Mouse (Mus musculus) heart, postnatal 36 days (tissue): ENCODE data around the gene Dclk1. TPM values are rescaled to one million over a fixed set of nuclear protein-coding genes. Genes with fewer than 3 reads are reported as not detected.

Experiments used
- DNase-seq, 2 experiments: peaks; one replicate each; pipeline ENCODE4 v3.0.0; 2021 to 2022
- intact Hi-C: fragments of 180-260 bp; cut with DNase I; formaldehyde crosslinking; loops from one replicate; pipeline ENCODE4 v1.15.1; 2025
- total RNA-seq, 2 experiments: library from RNA; stranded (reverse); gene quantifications; 2 replicates each; pipeline ENCODE4 v1.2.3; 2021

Dclk1 gene
- total RNA-seq, 2 experiments from 2014 or later, result 2.5 to 5.9 TPM

- no peak for DNase-seq
- intact Hi-C loops, result no loop called here
Observed at GRCm38 (mm10) chr3:55443271-55443670, 201.1 kb downstream of the Dclk1 start.

- intact Hi-C loops, result no loop called here
Observed at GRCm38 (mm10) chr3:55443725-55444124, 201.6 kb downstream of the Dclk1 start.

GRCm38 (mm10) chr3:55446681-55447080 lies 204.5 kb downstream of the Dclk1 start:
- no peak for DNase-seq
- intact Hi-C loops, result no loop called here

More at GRCm38 (mm10) chr3:55443725-55444124, 201.6 kb downstream of the Dclk1 start:
- no peak for DNase-seq

- peak; percentile 34 for DNase-seq
- intact Hi-C loops, result no loop called here
Observed at GRCm38 (mm10) chr3:55447486-55448460, 205.6 kb downstream of the Dclk1 start.

- DNase-seq, result no peak
- intact Hi-C loops, result no loop called here
Observed at GRCm38 (mm10) chr3:55449148-55449547, 207.0 kb downstream of the Dclk1 start.

- no peak for DNase-seq
- intact Hi-C loops, result no loop called here
Observed at GRCm38 (mm10) chr3:55451035-55451434, 208.9 kb downstream of the Dclk1 start.

- DNase-seq, result no peak
- intact Hi-C loops, result no loop called here
Observed at GRCm38 (mm10) chr3:55451877-55452276, 209.7 kb downstream of the Dclk1 start.

- intact Hi-C loops, result no loop called here
- no peak for DNase-seq
Observed at GRCm38 (mm10) chr3:55452464-55452863, 210.3 kb downstream of the Dclk1 start.

GRCm38 (mm10) chr3:55461092-55461491 lies 218.9 kb downstream of the Dclk1 start:
- DNase-seq, result no peak
- intact Hi-C loops, result no loop called here

- DNase-seq, result no peak
- intact Hi-C loops, result no loop called here
Observed at GRCm38 (mm10) chr3:55461685-55462655, 219.8 kb downstream of the Dclk1 start.

- no peak for DNase-seq
- intact Hi-C loops, result no loop called here
Observed at GRCm38 (mm10) chr3:55462904-55463668, 220.9 kb downstream of the Dclk1 start.

- intact Hi-C loops, result no loop called here
- no peak for DNase-seq
Observed at GRCm38 (mm10) chr3:55464226-55464625, 222.1 kb downstream of the Dclk1 start.

- no peak for DNase-seq
- intact Hi-C loops, result no loop called here
Observed at GRCm38 (mm10) chr3:55465785-55466184, 223.6 kb downstream of the Dclk1 start.

GRCm38 (mm10) chr3:55466348-55466747 lies 224.2 kb downstream of the Dclk1 start:
- intact Hi-C loops, result no loop called here
- DNase-seq, result no peak

- intact Hi-C loops, result no loop called here
- DNase-seq, result no peak
Observed at GRCm38 (mm10) chr3:55472110-55472509, 229.9 kb downstream of the Dclk1 start, which contains the start of gene Gm21954. Gene Gm21954, minus strand, starts transcription at chr3:55472210.

GRCm38 (mm10) chr3:55473146-55473545 lies 231.0 kb downstream of the Dclk1 start:
- DNase-seq, result no peak
- intact Hi-C loops, result no loop called here

GRCm38 (mm10) chr3:55476694-55477093 lies 234.5 kb downstream of the Dclk1 start:
- intact Hi-C loops, result no loop called here
- no peak for DNase-seq

GRCm38 (mm10) chr3:55479306-55479705 lies 237.1 kb downstream of the Dclk1 start:
- intact Hi-C loops, result no loop called here
- no peak for DNase-seq

- no peak for DNase-seq
Observed at GRCm38 (mm10) chr3:55481140-55481539, 239.0 kb downstream of the Dclk1 start.

GRCm38 (mm10) chr3:55483328-55483727 lies 241.2 kb downstream of the Dclk1 start:
- intact Hi-C loops, result no loop called here
- DNase-seq, result no peak

More at GRCm38 (mm10) chr3:55481140-55481539, 239.0 kb downstream of the Dclk1 start:
- intact Hi-C loops, result no loop called here
